Mouse (Mus musculus) spleen, adult 2 months (tissue): ENCODE measurements around the gene Tmem104. TPM values are rescaled to one million over a fixed set of nuclear protein-coding genes. Genes with fewer than 3 reads are reported as not detected.

Experiments
- DNase-seq, 2 experiments: peaks; one replicate each; pipeline versions ENCODE4 v3.0.0 to v3.0.0-alpha.2; 2012 to 2021; ENCODE audit warnings: low spot score in 2 of 2, low read depth in 1 of 2
- H3K27ac ChIP-seq: fragments of 200-500 bp; 2 replicates; pipeline ENCODE4 v1.5.1; 2012; ENCODE audit warnings: low read length, inconsistent platforms; ENCODE audit not compliant: insufficient read depth
- H3K27me3 ChIP-seq: fragments of 200-500 bp; 2 replicates; pipeline ENCODE4 v1.6.1; 2012; ENCODE audit warnings: mild to moderate bottlenecking, moderate library complexity, low read length, inconsistent platforms; ENCODE audit not compliant: control insufficient read depth, insufficient read depth
- H3K36me3 ChIP-seq: fragments of 200-500 bp; 2 replicates; pipeline ENCODE4 v1.6.1; 2012; ENCODE audit warnings: mild to moderate bottlenecking, low read length, inconsistent platforms; ENCODE audit not compliant: control insufficient read depth, insufficient read depth
- H3K4me1 ChIP-seq: fragments of 200-500 bp; 2 replicates; pipeline ENCODE4 v1.6.1; 2011; ENCODE audit warnings: inconsistent platforms; ENCODE audit not compliant: control insufficient read depth, insufficient read depth, insufficient read length
- H3K4me3 ChIP-seq: fragments of 200-500 bp; 2 replicates; pipeline ENCODE4 v1.5.1; 2011; ENCODE audit warnings: mild to moderate bottlenecking, inconsistent platforms; ENCODE audit not compliant: insufficient read depth, insufficient read length; ENCODE audit errors: extremely low read depth
- CTCF ChIP-seq: fragments of 200-500 bp; IDR thresholded peaks from 2 replicates; pipeline ENCODE4 v1.5.1; 2011; ENCODE audit warnings: mild to moderate bottlenecking, inconsistent platforms; ENCODE audit not compliant: insufficient read depth, insufficient read length, insufficient replicate concordance; ENCODE audit errors: extremely low read depth
- POLR2A ChIP-seq: fragments of 200-500 bp; IDR thresholded peaks from 2 replicates; pipeline ENCODE4 v1.6.1; 2011; ENCODE audit warnings: low read depth, low read length, inconsistent platforms
- WGBS: fragments of 180-500 bp; shearing (Covaris S2); methylation state at CpG from one replicate; pipeline ENCODE4 v1.1.7; 2018; 5-methylcytosine and 5-hydroxymethylcytosine counted together
- polyA plus RNA-seq: library from polyadenylated mRNA; depleted of rRNA; stranded (reverse); fragments of >200 nt; gene quantifications from 2 replicates; pipeline ENCODE4 v1.2.3, GENCODE M21; 2012

Tmem104 gene
- polyA plus RNA-seq, 1 experiment = 16.5 TPM

DNA sequence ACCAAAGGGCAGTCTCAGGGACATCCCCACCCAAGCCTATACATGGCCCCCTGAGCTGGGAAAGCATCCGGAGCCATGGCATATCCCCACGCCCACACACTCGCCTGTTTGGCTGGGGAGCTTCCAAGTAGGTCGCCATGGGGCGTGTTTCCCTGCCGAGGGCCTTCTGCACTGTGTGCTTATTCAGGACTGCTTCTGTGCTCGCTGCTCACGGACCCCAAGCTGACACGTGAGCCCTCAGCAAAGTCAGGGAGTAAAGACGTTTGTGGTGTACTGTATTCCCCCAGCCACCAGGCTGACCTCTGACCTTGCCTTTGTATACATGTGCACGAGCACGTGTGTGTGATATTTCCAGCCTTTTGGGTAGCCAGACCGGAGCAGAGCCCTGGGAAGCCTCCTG, 24.8 kb downstream of the Tmem104 start:
- 90% methylated on average over 13 of the region's 13 CpGs for WGBS
- Histone ChIP-seq H3K27me3 (no peaks in the 10 kb centered on the region), H3K4me1 (no peaks in the 10 kb centered on the region), H3K4me3 (no peak overlapping the region), H3K27ac (no peak overlapping the region), H3K36me3 (peaks cover 12% of the 10 kb centered on the region)
- no peak for DNase-seq
- TF ChIP-seq POLR2A (no peak), CTCF (no peak)

DNA sequence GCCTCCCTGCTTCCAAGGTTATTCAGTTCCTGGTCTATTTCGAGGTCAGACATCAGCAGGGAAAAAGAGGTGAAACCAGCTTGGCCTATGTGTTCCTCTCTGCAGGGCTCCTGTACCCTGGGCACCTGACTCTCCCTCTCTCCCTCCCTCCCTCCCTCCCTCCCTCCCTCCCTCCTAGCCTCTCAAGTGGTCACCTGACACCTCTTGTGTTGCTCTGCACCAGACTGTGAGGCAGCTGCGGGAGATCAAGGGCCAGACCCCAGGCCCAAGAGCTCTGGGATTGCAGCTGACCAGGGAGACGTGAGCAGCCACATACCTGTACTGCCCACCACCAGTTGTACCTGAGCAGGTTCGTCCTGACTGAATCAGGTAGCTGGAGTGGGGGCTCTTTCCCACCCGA, 27.8 kb downstream of the Tmem104 start:
- Histone ChIP-seq H3K36me3 (no peaks in the 10 kb centered on the region; the same call in 1 of the 2 replicates), H3K27me3 (no peaks in the 10 kb centered on the region), H3K4me1 (no peaks in the 10 kb centered on the region), H3K4me3 (no peak overlapping the region), H3K27ac (no peak overlapping the region)
- no peak for TF ChIP-seq POLR2A
- TF ChIP-seq CTCF = no peak
- no peak for DNase-seq
- 83% methylated on average over 5 of the region's 5 CpGs for WGBS

DNA sequence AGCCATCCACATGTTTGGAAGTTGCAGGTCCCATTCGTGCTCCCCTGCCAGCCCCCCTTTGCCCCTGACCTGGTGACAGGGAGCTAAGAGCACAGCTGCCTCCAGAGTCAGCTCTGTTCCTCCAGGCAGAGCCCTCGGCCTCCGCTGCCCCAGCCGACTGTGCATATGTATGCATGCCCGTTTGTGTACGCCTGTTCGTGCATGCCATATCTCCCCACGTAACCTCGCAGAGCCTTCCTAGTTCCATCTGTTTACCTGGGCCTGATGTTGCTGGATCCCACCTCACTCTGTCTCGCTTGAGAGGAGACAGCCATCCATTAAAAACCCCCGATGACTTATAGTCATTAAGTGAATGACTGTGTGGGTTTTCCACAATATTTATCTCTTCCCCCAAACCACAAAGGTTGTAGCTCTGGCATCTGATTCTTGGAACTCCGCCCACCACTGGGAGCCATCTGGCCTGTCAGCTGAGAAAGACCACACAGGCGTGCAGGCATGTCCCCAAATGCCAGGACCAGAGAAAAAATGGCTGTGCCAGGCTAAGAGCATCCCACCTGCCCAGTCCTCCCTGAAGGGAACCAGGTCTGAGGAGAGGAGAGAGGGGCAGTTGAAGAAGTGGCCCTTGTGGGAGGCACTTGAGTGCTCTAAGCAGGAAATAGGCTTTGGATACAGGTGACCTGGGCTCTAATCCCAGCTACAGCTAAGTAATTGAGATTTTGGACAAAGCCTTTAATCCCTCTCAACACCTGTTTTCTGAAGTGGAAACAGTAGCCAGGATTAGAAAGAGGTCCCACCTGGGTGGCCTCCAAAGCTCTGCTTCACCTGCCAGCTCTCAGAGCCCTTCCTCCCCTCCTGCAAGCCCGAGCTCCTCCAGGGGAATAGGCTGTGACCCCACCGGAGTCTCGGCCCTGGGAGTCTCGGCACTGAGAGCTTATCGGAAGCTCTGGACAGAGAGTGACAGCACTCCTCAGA, 30.4 kb downstream of the Tmem104 start:
- WGBS = 62% methylated on average over 18 of the region's 18 CpGs
- H3K36me3 ChIP-seq = no peaks in the 10 kb centered on the region; the same call in 1 of the 2 replicates

DNA sequence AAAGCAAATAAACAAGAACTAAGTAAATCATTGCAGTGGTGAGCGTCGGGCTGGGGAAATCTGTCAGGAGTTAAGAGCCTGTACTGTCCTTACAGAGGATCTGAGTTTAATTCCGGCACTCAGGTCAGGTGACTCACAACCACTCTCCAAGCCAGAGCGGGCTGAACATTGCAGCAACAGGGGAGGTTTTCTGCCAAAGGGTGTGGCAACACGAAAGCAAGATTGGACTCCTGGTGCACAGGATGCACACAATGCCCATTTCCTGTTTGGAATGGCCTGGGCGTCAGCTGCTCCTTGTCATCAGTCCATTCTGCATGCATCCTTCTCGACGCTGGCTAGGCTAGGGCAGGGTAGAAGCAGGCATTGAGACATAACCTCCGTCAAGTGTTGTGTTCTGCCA, 32.0 kb downstream of the Tmem104 start:
- no peaks in the 10 kb centered on the region; the same call in 1 of the 2 replicates for H3K4me1 ChIP-seq
- DNase-seq = no peak
- H3K27ac ChIP-seq = no peak overlapping the region
- H3K36me3 ChIP-seq = no peaks in the 10 kb centered on the region; the same call in 1 of the 2 replicates
- TF ChIP-seq POLR2A (no peak), CTCF (no peak)
- H3K4me3 ChIP-seq = no peak overlapping the region
- no peaks in the 10 kb centered on the region for H3K27me3 ChIP-seq
- WGBS = 79% methylated on average over 9 of the region's 9 CpGs

More for the DNA sequence above, 30.4 kb downstream of the Tmem104 start:
- H3K27ac ChIP-seq = no peak overlapping the region
- no peak overlapping the region for H3K4me3 ChIP-seq
- no peak for TF ChIP-seq POLR2A
- no peak for TF ChIP-seq CTCF
- no peaks in the 10 kb centered on the region for H3K4me1 ChIP-seq
- no peak for DNase-seq
- no peaks in the 10 kb centered on the region for H3K27me3 ChIP-seq

DNA sequence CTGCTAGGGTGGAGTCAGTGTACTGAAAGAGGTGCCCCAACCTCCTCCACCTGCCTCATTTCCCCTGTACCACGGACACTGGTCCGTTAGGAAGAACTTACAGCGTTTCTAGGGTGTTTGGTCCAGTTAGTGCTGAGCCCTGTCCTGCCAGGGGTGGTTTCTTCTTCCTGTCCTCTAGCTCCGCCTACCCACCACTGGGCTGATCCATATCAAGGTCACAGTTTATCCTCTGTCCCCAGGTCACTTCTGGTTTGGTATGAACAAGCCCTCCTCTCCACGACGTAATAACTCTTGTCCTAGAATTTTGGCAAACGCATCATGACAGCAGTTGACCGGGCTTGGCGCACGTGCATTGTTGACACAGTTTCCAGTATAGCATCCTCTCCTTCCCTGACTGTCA, 32.4 kb downstream of the Tmem104 start:
- no peak overlapping the region for H3K27ac ChIP-seq
- H3K27me3 ChIP-seq = no peaks in the 10 kb centered on the region
- no peaks in the 10 kb centered on the region; the same call in 1 of the 2 replicates for H3K4me1 ChIP-seq
- TF ChIP-seq POLR2A (no peak), CTCF (no peak)
- WGBS = 88% methylated on average over 10 of the region's 10 CpGs
- no peak for DNase-seq
- no peak overlapping the region for H3K4me3 ChIP-seq
- no peaks in the 10 kb centered on the region; the same call in 1 of the 2 replicates for H3K36me3 ChIP-seq

DNA sequence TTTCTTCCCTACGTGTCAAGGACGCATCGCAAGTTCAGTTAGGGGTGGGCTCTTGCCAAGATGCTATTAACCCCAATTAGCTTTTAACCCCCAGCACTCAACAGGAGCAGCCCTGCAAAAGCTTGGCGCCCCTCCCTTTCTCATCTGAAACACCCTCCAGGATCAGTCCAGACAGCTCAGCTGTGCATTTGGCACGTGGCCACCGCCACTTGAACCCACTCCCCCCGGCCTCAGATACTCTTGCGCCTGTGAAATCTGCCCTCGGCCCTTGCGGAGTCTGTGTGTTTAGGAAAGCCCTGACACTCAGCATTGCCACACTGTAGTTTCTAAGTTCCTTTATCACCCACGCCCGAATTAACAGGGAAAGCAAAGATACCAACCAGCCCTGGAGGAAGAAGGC, 34.8 kb downstream of the Tmem104 start:
- DNase-seq = no peak
- H3K36me3 ChIP-seq = no peaks in the 10 kb centered on the region
- no peaks in the 10 kb centered on the region for H3K27me3 ChIP-seq
- peaks cover 9% of the 10 kb centered on the region; the same call in 1 of the 2 replicates for H3K4me1 ChIP-seq
- no peak overlapping the region for H3K4me3 ChIP-seq
- H3K27ac ChIP-seq = no peak overlapping the region
- no peak for TF ChIP-seq POLR2A
- no peak for TF ChIP-seq CTCF
- 86% methylated on average over 12 of the region's 12 CpGs for WGBS

DNA sequence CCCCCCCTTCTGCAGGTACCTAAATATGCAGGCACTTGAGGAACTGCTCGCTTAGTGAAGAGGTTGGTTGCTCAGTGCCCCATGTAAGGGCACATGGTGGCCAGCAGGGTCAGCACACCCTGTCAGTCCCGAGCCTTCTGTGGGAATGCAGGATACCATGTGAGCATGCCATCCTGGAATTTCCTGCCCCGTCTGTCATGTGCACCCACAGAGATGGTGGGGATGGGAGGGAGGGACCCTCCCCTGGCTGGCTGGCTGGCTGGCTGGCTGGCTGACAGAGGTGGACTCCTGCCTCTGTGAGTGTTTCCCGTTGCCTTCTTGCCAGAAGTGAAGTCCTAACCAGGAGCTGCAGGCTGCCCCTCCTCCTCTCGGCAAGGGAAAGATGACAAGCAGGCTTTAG, 35.3 kb downstream of the Tmem104 start:
- Histone ChIP-seq H3K4me1 (peaks cover 12% of the 10 kb centered on the region; the same call in 1 of the 2 replicates), H3K36me3 (no peaks in the 10 kb centered on the region), H3K27me3 (no peaks in the 10 kb centered on the region), H3K27ac (no peak overlapping the region), H3K4me3 (no peak overlapping the region)
- DNase-seq = no peak
- TF ChIP-seq CTCF (no peak), POLR2A (no peak)
- WGBS = 76% methylated on average over 5 of the region's 5 CpGs
